Mouse (Mus musculus) neural tube, embryonic 12.5 days (tissue): ENCODE results near the gene Smok3c. TPM values are rescaled to one million over a fixed set of nuclear protein-coding genes. Genes with fewer than 3 reads are reported as not detected.
"Not testable (repeated sequence)": the region's sequence is repeated elsewhere in the genome, so short reads cannot be mapped to it uniquely, and the experiment has no call there.

Experiments
- ATAC-seq: fragments of 200-750 bp; cut with Nextera tagmentation; 2 replicates; pipeline ENCODE4 v1.8.0; 2017; ENCODE audit warnings: low read depth, mild to moderate bottlenecking, moderate TSS enrichment, moderate library complexity; ENCODE audit not compliant: low FRiP score
- H3K27ac ChIP-seq: fragments of 300-500 bp; sonication (generic); 2 replicates; pipeline ENCODE4 v1.5.1; 2016
- H3K27me3 ChIP-seq: fragments of 300-500 bp; sonication (generic); replicated peaks from 2 replicates; pipeline ENCODE4 v1.6.1; 2016; ENCODE audit warnings: mild to moderate bottlenecking
- H3K36me3 ChIP-seq: fragments of 300-500 bp; sonication (generic); 2 replicates; pipeline ENCODE4 v1.6.1; 2016; ENCODE audit warnings: mild to moderate bottlenecking
- H3K4me1 ChIP-seq: fragments of 300-500 bp; sonication (generic); 2 replicates; pipeline ENCODE4 v1.6.1; 2016
- H3K4me2 ChIP-seq: fragments of 300-500 bp; sonication (generic); replicated peaks from 2 replicates; pipeline ENCODE4 v1.6.1; 2016; ENCODE audit warnings: mild to moderate bottlenecking
- H3K4me3 ChIP-seq: fragments of 300-500 bp; sonication (generic); 2 replicates; pipeline ENCODE4 v1.5.1; 2016
- H3K9ac ChIP-seq: fragments of 300-500 bp; sonication (generic); 2 replicates; pipeline ENCODE4 v1.6.1; 2016; ENCODE audit warnings: mild to moderate bottlenecking
- H3K9me3 ChIP-seq: fragments of 300-500 bp; sonication (generic); 2 replicates; pipeline ENCODE4 v1.6.1; 2016; ENCODE audit warnings: mild to moderate bottlenecking
- WGBS: fragments of 180-500 bp; shearing (Covaris S2); methylation state at CpG from one replicate; pipeline ENCODE4 v1.1.7; 2016; 5-methylcytosine and 5-hydroxymethylcytosine counted together
- polyA plus RNA-seq: library from polyadenylated mRNA; unstranded; fragments of >200 nt; fragmentation: Nextera tagmentation; extraction: Ambion mirVana; gene quantifications from 2 replicates; pipeline ENCODE4 v1.2.1, GENCODE M21; 2016

Smok3c gene
- polyA plus RNA-seq, 1 experiment from 2014 or later, result not detected

GRCm38 (mm10) chr5:138107130-138107529, 54.1 kb downstream of the Smok3c start:
- H3K36me3 ChIP-seq, result peaks cover 36% of the 10 kb centered on the region
- no peak for ATAC-seq
- H3K9ac ChIP-seq, result no peak overlapping the region
- no peak overlapping the region for H3K4me3 ChIP-seq
- no peaks in the 10 kb centered on the region for H3K4me1 ChIP-seq
- 60% methylated on average over 3 of the region's 3 CpGs for WGBS
- no peaks in the 10 kb centered on the region for H3K9me3 ChIP-seq
- H3K4me2 ChIP-seq, result no peak overlapping the region
- no peak overlapping the region for H3K27ac ChIP-seq
- no peaks in the 10 kb centered on the region for H3K27me3 ChIP-seq

- not testable (repeated sequence) for H3K4me3 ChIP-seq, H3K36me3 ChIP-seq, ATAC-seq, H3K4me1 ChIP-seq, H3K4me2 ChIP-seq, H3K9me3 ChIP-seq, H3K27ac ChIP-seq, H3K9ac ChIP-seq, H3K27me3 ChIP-seq
- 64% methylated on average over 4 of the region's 4 CpGs for WGBS
Observed at GRCm38 (mm10) chr5:138109847-138110396, 56.9 kb downstream of the Smok3c start.

Other genes with a start within 250 kb of the Smok3c start
- gene Pilra, start 216.9 kb upstream of the Smok3c start, polyA plus RNA-seq, result 0.57 and 0.93 TPM in 2 replicates
- not detected in 2 replicates for gene Pilrb1, start 195.1 kb upstream of the Smok3c start, polyA plus RNA-seq
- gene Pilrb2, start 181.4 kb upstream of the Smok3c start, polyA plus RNA-seq, result not detected in 2 replicates
- not detected in 2 replicates for gene Cyp3a13, start 131.6 kb upstream of the Smok3c start, polyA plus RNA-seq
- 0.43 and 0.61 TPM in 2 replicates for gene Gjc3, start 90.1 kb upstream of the Smok3c start, polyA plus RNA-seq
- gene Azgp1, start 71.7 kb upstream of the Smok3c start, polyA plus RNA-seq, result not detected in 2 replicates
- gene Smok3a, start 31.9 kb upstream of the Smok3c start, polyA plus RNA-seq, result not detected in 2 replicates
- not detected in 2 replicates for gene Smok3b, start 31.8 kb upstream of the Smok3c start, polyA plus RNA-seq
- 32.9 and 36.5 TPM in 2 replicates for gene Zkscan1, start 31.9 kb downstream of the Smok3c start, polyA plus RNA-seq
- 101 and 104 TPM in 2 replicates for gene Zscan21, start 63.7 kb downstream of the Smok3c start, polyA plus RNA-seq
- gene Zfp113, start 102.5 kb downstream of the Smok3c start, polyA plus RNA-seq, result 35.6 and 40.3 TPM in 2 replicates
- gene Cops6, start 107.9 kb downstream of the Smok3c start, polyA plus RNA-seq, result 301 and 312 TPM in 2 replicates
- 23.5 and 24.1 TPM in 2 replicates for gene Ap4m1, start 118.8 kb downstream of the Smok3c start, polyA plus RNA-seq
- 197 and 198 TPM in 2 replicates for gene Mcm7, start 119.2 kb downstream of the Smok3c start, polyA plus RNA-seq
- 102 and 112 TPM in 2 replicates for gene Taf6, start 134.3 kb downstream of the Smok3c start, polyA plus RNA-seq
- 44.3 and 46.8 TPM in 2 replicates for gene Cnpy4, start 134.3 kb downstream of the Smok3c start, polyA plus RNA-seq
- gene Mblac1, start 141.1 kb downstream of the Smok3c start, polyA plus RNA-seq, result 12.3 and 12.6 TPM in 2 replicates
- not detected in 2 replicates for gene Nxpe5, start 172.7 kb downstream of the Smok3c start, polyA plus RNA-seq
- gene Lamtor4, start 202.3 kb downstream of the Smok3c start, polyA plus RNA-seq, result 66.4 and 67.2 TPM in 2 replicates
- 20.1 and 25.4 TPM in 2 replicates for gene BC037034, start 210.8 kb downstream of the Smok3c start, polyA plus RNA-seq
- 4.3 and 5.0 TPM in 2 replicates for gene Gal3st4, start 219.6 kb downstream of the Smok3c start, polyA plus RNA-seq
- gene Gm43720, start 226.8 kb downstream of the Smok3c start, polyA plus RNA-seq, result 0.05 and 0.17 TPM in 2 replicates
- 175 and 179 TPM in 2 replicates for gene Gpc2, start 226.8 kb downstream of the Smok3c start, polyA plus RNA-seq
- gene Stag3, start 227.0 kb downstream of the Smok3c start, polyA plus RNA-seq, result 3.6 and 4.5 TPM in 2 replicates